ENCODE assay signal across 31 mouse cellular contexts in genomic region chr9:123722737-123723493, GRCm38 (mm10). TPM values are rescaled to one million over a fixed set of nuclear protein-coding genes. Genes with fewer than 3 reads are reported as not detected.
DNase-seq lines count a peak whose midpoint lies in the region; ATAC-seq and TF ChIP-seq lines count a peak whose summit lies in the region.
"Had no signal": no experiment of that assay in that cellular context is flagged by ENCODE, and none has a peak within 500 bp of the region (broad histone marks: within the 10 kb centered on the region; RNA-seq: fewer than 3 reads in every experiment).

No protein-coding gene starts in this region.

- WGBS in thymus, adult 2 months: 29% methylated on average over 2 of the region's 2 CpGs

- no peak for TF ChIP-seq CTCF in thymus, adult 2 months (IDR thresholded peaks at IDR 0.05; ENCODE audit: borderline replicate concordance, control insufficient read depth, extremely low read depth, insufficient read depth, low read length, poor library complexity)

- peak; percentile 27 for DNase-seq in CD4-positive, CD25-positive, alpha-beta regulatory T cell, adult 2 months (ENCODE audit: low read depth, low spot score)
- DNase-seq in adrenal gland, postnatal 14 days: no peak
- DNase-seq in adrenal gland, postnatal 36 days: no peak
- no peak for DNase-seq in left cerebral cortex, postnatal 25 days (ENCODE audit: low spot score in 2 of 2)
- no peak for DNase-seq in thymus, adult 2 months
- DNase-seq: adrenal gland, postnatal 25 days; cerebellum, adult 18-20 months; cerebellum, postnatal 14 days; embryo, embryonic 11 days; gastrocnemius, adult 2 months; kidney, postnatal 36 days; right cerebral cortex, postnatal 25 days; thymus, postnatal 14 days had no signal

- no peak for TF ChIP-seq POLR2A in thymus, adult 2 months (IDR thresholded peaks at IDR 0.05; ENCODE audit: control insufficient read depth, extremely low read depth, insufficient read depth, low read length, poor library complexity)

- H3K27ac ChIP-seq in thymus, adult 2 months (ENCODE audit: control insufficient read depth, insufficient read depth, low read length): no peak overlapping the region
- H3K27ac ChIP-seq: embryonic facial prominence, embryonic 13.5 days; forebrain, embryonic 13.5 days; gastrocnemius, adult 2 months; limb, embryonic 15.5 days; liver, embryonic 15.5 days; lung, embryonic 15.5 days; macrophage; neural tube, embryonic 12.5 days had no signal

- no peaks in the 10 kb centered on the region for H3K36me3 ChIP-seq in thymus, adult 2 months (ENCODE audit: control insufficient read depth, insufficient read depth, low read length)
- H3K36me3 ChIP-seq: embryonic facial prominence, embryonic 13.5 days; G1E; limb, embryonic 15.5 days; liver, embryonic 15.5 days; lung, embryonic 15.5 days; neural tube, embryonic 12.5 days had no signal

- no peaks in the 10 kb centered on the region for H3K27me3 ChIP-seq in thymus, adult 2 months (ENCODE audit: control insufficient read depth, insufficient read depth, low read length)
- H3K27me3 ChIP-seq: forebrain, embryonic 13.5 days; limb, embryonic 15.5 days; lung, embryonic 15.5 days; neural tube, embryonic 12.5 days had no signal

- peak; percentile 78 for ATAC-seq in activated CD4-positive, CD25-positive, alpha-beta regulatory T cell, adult 4 months
- peak; percentile 74 for ATAC-seq in inflammation-experienced regulatory T-cells, adult 6 months
- ATAC-seq: forebrain, embryonic 13.5 days; hindbrain, embryonic 16.5 days; intestine, postnatal 0 days had no signal

- H3K4me3 ChIP-seq in thymus, adult 2 months (ENCODE audit: control insufficient read depth, insufficient read depth, low read length): no peak overlapping the region
- H3K4me3 ChIP-seq: embryonic facial prominence, embryonic 13.5 days; erythroblast, embryonic 14.5 days; forebrain, embryonic 13.5 days; gastrocnemius, adult 2 months; limb, embryonic 15.5 days; liver, embryonic 15.5 days; lung, embryonic 15.5 days; neural tube, embryonic 12.5 days had no signal

- intact Hi-C loops in left cerebral cortex, postnatal 25 days (cut with DNase I): no loop called here

- H3K4me1 ChIP-seq in thymus, adult 2 months (replicated peaks; ENCODE audit: control insufficient read depth, insufficient read depth, low read length): peaks cover 11% of the 10 kb centered on the region; the same call in 1 of the 2 replicates
- H3K4me1 ChIP-seq: embryonic facial prominence, embryonic 13.5 days; forebrain, embryonic 13.5 days; limb, embryonic 15.5 days; lung, embryonic 15.5 days; neural tube, embryonic 12.5 days had no signal

RNA-seq across cellular contexts. Expression of gene Lztfl1, which starts 5.4 kb away (rescaled TPM):
- polyA plus RNA-seq in activated CD4-positive, CD25-positive, alpha-beta regulatory T cell, adult 4 months (2017; shearing (Covaris generic)): 10 to 100 TPM; 51.1 to 71.1 TPM
- polyA plus RNA-seq in inflammation-experienced regulatory T-cells, adult 6 months (2017; shearing (Covaris generic)): 10 to 100 TPM; 33.3 to 59.2 (median 57.6) TPM
- 43.7 and 46.3 TPM in 2 replicates for total RNA-seq in adrenal gland, postnatal 14 days (2021)
- 10 to 100 TPM; 49.2 to 52.2 TPM for total RNA-seq in adrenal gland, postnatal 36 days (2021)
- 10 to 100 TPM; 77.8 to 81.6 TPM for total RNA-seq in left cerebral cortex, postnatal 25 days (2021)
- 11.8 and 12.1 TPM in 2 replicates for polyA plus RNA-seq in thymus, adult 2 months (2012; rRNA removed)

RNA-seq across cellular contexts. Expression of gene Slc6a20a, which starts 44.2 kb away (rescaled TPM):
- polyA plus RNA-seq in activated CD4-positive, CD25-positive, alpha-beta regulatory T cell, adult 4 months (2017; shearing (Covaris generic)): under 1 TPM in 1 of 2 experiments, not detected in 1; 0.54 TPM
- not detected for polyA plus RNA-seq in inflammation-experienced regulatory T-cells, adult 6 months (2017; shearing (Covaris generic))
- total RNA-seq in adrenal gland, postnatal 14 days (2021): 0.15 and 0.41 TPM in 2 replicates
- under 1 TPM in 1 of 2 experiments, not detected in 1; 0.07 TPM for total RNA-seq in adrenal gland, postnatal 36 days (2021)
- total RNA-seq in left cerebral cortex, postnatal 25 days (2021): 10 to 100 TPM; 15.9 to 21.1 TPM
- polyA plus RNA-seq in thymus, adult 2 months (2012; rRNA removed): 7.5 and 8.1 TPM in 2 replicates
- total RNA-seq: adrenal gland, postnatal 25 days; CH12.LX; gastrocnemius, adult 2 months; gastrocnemius, postnatal 4 days; hematopoietic stem cell, adult 5-6 weeks had no signal
- polyA plus RNA-seq: G1E; heart, embryonic 11.5 days; heart, postnatal 0 days had no signal

RNA-seq across cellular contexts. Expression of gene Ccr9, which starts 44.7 kb away (rescaled TPM):
- polyA plus RNA-seq in activated CD4-positive, CD25-positive, alpha-beta regulatory T cell, adult 4 months (2017; shearing (Covaris generic)): 10 to 100 TPM; 15.3 to 36.5 TPM
- 10 to 100 TPM in 2 of 3 experiments, 1 to 10 TPM in 1; 5.2 to 42.3 (median 34.9) TPM for polyA plus RNA-seq in inflammation-experienced regulatory T-cells, adult 6 months (2017; shearing (Covaris generic))
- total RNA-seq in adrenal gland, postnatal 14 days (2021): 0.85 and 1.1 TPM in 2 replicates
- under 1 TPM in 1 of 2 experiments, not detected in 1; 0.07 TPM for total RNA-seq in adrenal gland, postnatal 36 days (2021)
- under 1 TPM; 0.07 to 0.11 TPM for total RNA-seq in left cerebral cortex, postnatal 25 days (2021)
- polyA plus RNA-seq in thymus, adult 2 months (2012; rRNA removed): 500 and 608 TPM in 2 replicates
- total RNA-seq: adrenal gland, postnatal 25 days; gastrocnemius, adult 2 months had no signal
- polyA plus RNA-seq: erythroblast, embryonic 14.5 days; G1E had no signal

Comparison
In these comparisons a context has a peak if more than half of its experiments do, and no peak if none do; other contexts are left out.
1. RNA of gene Slc6a20a, which starts 44.2 kb away (total RNA-seq): 15.9 to 21.1 TPM in left cerebral cortex, postnatal 25 days; 0.15 to 0.41 TPM in adrenal gland, postnatal 14 days and 0.07 TPM in adrenal gland, postnatal 36 days; every median in the first group is over 10 times any median in the second.